ENCODE assay signal across 9 mouse cellular contexts in the genomic region with DNA sequence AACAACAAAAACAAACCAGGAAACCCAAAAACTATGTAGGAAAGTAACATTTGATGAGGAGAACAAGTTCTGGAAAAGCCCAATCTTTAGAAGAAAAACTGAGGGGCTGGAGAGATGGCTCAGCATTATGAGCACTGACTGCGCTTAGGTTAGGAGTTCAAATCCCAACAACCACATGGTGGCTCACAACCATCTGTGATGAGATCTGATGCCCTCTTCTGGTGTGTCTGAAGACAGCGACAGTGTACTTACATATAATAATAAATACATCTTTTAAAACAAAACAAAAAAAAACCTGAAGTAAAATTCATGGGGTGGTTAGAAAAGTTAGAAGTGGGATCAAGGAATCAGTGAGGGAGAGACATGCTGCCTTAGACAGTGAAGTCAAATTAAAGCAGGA. TPM values are rescaled to one million over a fixed set of nuclear protein-coding genes. Genes with fewer than 3 reads are reported as not detected.
DNase-seq lines count a peak whose midpoint lies in the region; ATAC-seq and TF ChIP-seq lines count a peak whose summit lies in the region.
"Had no signal": no experiment of that assay in that cellular context is flagged by ENCODE, and none has a peak within 500 bp of the region (broad histone marks: within the 10 kb centered on the region; RNA-seq: fewer than 3 reads in every experiment).

No protein-coding gene starts in this region.

- no peaks in the 10 kb centered on the region for H3K27me3 ChIP-seq in liver, embryonic 11.5 days (replicated peaks; ENCODE audit: control insufficient read depth, insufficient read depth, low read length)
- no peaks in the 10 kb centered on the region for H3K27me3 ChIP-seq in limb, embryonic 10.5 days (ENCODE audit: low read depth, poor library complexity, severe bottlenecking)
- H3K27me3 ChIP-seq in neural tube, embryonic 14.5 days (ENCODE audit: control insufficient read depth, insufficient read depth, low read length) = no peaks in the 10 kb centered on the region

- no peak for TF ChIP-seq POLR2A in embryonic fibroblast, embryonic 13.5 days (IDR thresholded peaks at IDR 0.05; ENCODE audit: low read depth, low read length)

- no peak for TF ChIP-seq CTCF in embryonic fibroblast, embryonic 13.5 days (IDR thresholded peaks at IDR 0.05; ENCODE audit: borderline replicate concordance, insufficient read depth, low read length)

- no peak for DNase-seq in liver, embryonic 11.5 days (ENCODE audit: low spot score)
- DNase-seq in liver = no peak
- no peak for DNase-seq in limb, embryonic 10.5 days (ENCODE audit: low spot score)
- no peak for DNase-seq in adrenal gland, adult 8-10 months
- DNase-seq in right cerebral cortex, postnatal 14 days = no peak
- DNase-seq: thymus, postnatal 36 days had no signal

- H3K9me3 ChIP-seq in liver, embryonic 11.5 days (ENCODE audit: control insufficient read depth, low read length) = no peaks in the 10 kb centered on the region
- H3K9me3 ChIP-seq in limb, embryonic 10.5 days (replicated peaks) = no peaks in the 10 kb centered on the region
- H3K9me3 ChIP-seq in neural tube, embryonic 14.5 days (ENCODE audit: control insufficient read depth, low read length) = no peaks in the 10 kb centered on the region

- peak overlapping the region; percentile 84 for H3K9ac ChIP-seq in liver, embryonic 11.5 days (ENCODE audit: low read depth, low read length)
- peak overlapping the region; percentile 84; the same call in 1 of the 2 replicates for H3K9ac ChIP-seq in neural tube, embryonic 14.5 days (replicated peaks; ENCODE audit: low read depth, low read length)

- H3K4me2 ChIP-seq in liver, embryonic 11.5 days = peak overlapping the region; percentile 73
- H3K4me2 ChIP-seq in neural tube, embryonic 14.5 days (ENCODE audit: low read depth, low read length) = peak overlapping the region; percentile 59

- no peak for ATAC-seq in liver, embryonic 11.5 days (replicated peaks; ENCODE audit: low FRiP score)
- ATAC-seq in neural tube, embryonic 14.5 days (ENCODE audit: low read depth) = no peak
- no peak for ATAC-seq in monocyte, adult 5-6 weeks (replicated peaks; ENCODE audit: insufficient number of reproducible peaks, low FRiP score, low TSS enrichment, poor library complexity, severe bottlenecking)

- 68% methylated on average over 2 of the region's 2 CpGs for WGBS in liver, embryonic 11.5 days
- WGBS in limb, embryonic 10.5 days = 77% methylated on average over 2 of the region's 2 CpGs
- WGBS in neural tube, embryonic 14.5 days = 70% methylated on average over 2 of the region's 2 CpGs

- no peaks in the 10 kb centered on the region for H3K36me3 ChIP-seq in liver, embryonic 11.5 days (ENCODE audit: control insufficient read depth, insufficient read depth, low read length)
- peaks cover 16% of the 10 kb centered on the region for H3K36me3 ChIP-seq in limb, embryonic 10.5 days
- peaks cover 4% of the 10 kb centered on the region; the same call in 1 of the 2 replicates for H3K36me3 ChIP-seq in neural tube, embryonic 14.5 days (ENCODE audit: control insufficient read depth, insufficient read depth, low read length)

- H3K4me3 ChIP-seq in liver, embryonic 11.5 days (ENCODE audit: low read depth, low read length) = peak overlapping the region; percentile 92
- H3K4me3 ChIP-seq in embryonic fibroblast, embryonic 13.5 days (ENCODE audit: insufficient read depth, low read length) = peak overlapping the region; percentile 58; the same call in 1 of the 2 replicates
- H3K4me3 ChIP-seq in limb, embryonic 10.5 days = peak overlapping the region; percentile 82
- peak overlapping the region; percentile 66 for H3K4me3 ChIP-seq in neural tube, embryonic 14.5 days (ENCODE audit: low read depth, low read length)

- H3K4me1 ChIP-seq in liver, embryonic 11.5 days (replicated peaks; ENCODE audit: control insufficient read depth, insufficient read depth, low read length) = no peaks in the 10 kb centered on the region
- H3K4me1 ChIP-seq in embryonic fibroblast, embryonic 13.5 days (ENCODE audit: control insufficient read depth, insufficient read depth, low read length) = no peaks in the 10 kb centered on the region
- peaks cover 12% of the 10 kb centered on the region; the same call in 1 of the 2 replicates for H3K4me1 ChIP-seq in limb, embryonic 10.5 days
- peaks cover 8% of the 10 kb centered on the region; the same call in 1 of the 2 replicates for H3K4me1 ChIP-seq in neural tube, embryonic 14.5 days (ENCODE audit: control insufficient read depth, insufficient read depth, low read length)

- peak overlapping the region; percentile 79 for H3K27ac ChIP-seq in liver, embryonic 11.5 days (ENCODE audit: low read depth, low read length)
- peak overlapping the region; percentile 98 for H3K27ac ChIP-seq in embryonic fibroblast, embryonic 13.5 days (ENCODE audit: insufficient read depth, low read length)
- peak overlapping the region; percentile 93 for H3K27ac ChIP-seq in limb, embryonic 10.5 days
- peak overlapping the region; percentile 86 for H3K27ac ChIP-seq in neural tube, embryonic 14.5 days (ENCODE audit: low read depth, low read length)

RNA-seq across cellular contexts. Expression of a gene that starts 1.0 kb away (rescaled TPM):
- polyA plus RNA-seq in liver, embryonic 11.5 days (2014; fragmentation: Nextera tagmentation; extraction: Ambion mirVana) = 671 and 713 TPM in 2 replicates
- polyA plus RNA-seq in embryonic fibroblast, embryonic 13.5 days (2011; ENCODE audit: insufficient read length, low read depth, missing spikeins) = 281 and 285 TPM in 2 replicates
- 550 and 555 TPM in 2 replicates for polyA plus RNA-seq in limb, embryonic 10.5 days (2016; fragmentation: Nextera tagmentation; extraction: Ambion mirVana)
- 756 and 860 TPM in 2 replicates for polyA plus RNA-seq in neural tube, embryonic 14.5 days (2014; fragmentation: Nextera tagmentation; extraction: Ambion mirVana)
- total RNA-seq in adrenal gland, adult 8-10 months (2022) = 100 to 1,000 TPM; 346 to 533 (median 405) TPM
- total RNA-seq in monocyte, adult 5-6 weeks (2017) = 129 to 228 TPM (median 191 TPM) in 3 replicates

RNA-seq across cellular contexts. Expression of a gene that starts 40.4 kb away (rescaled TPM):
- 6.8 and 9.7 TPM in 2 replicates for polyA plus RNA-seq in liver, embryonic 11.5 days (2014; fragmentation: Nextera tagmentation; extraction: Ambion mirVana)
- 29.0 and 32.1 TPM in 2 replicates for polyA plus RNA-seq in embryonic fibroblast, embryonic 13.5 days (2011; ENCODE audit: insufficient read length, low read depth, missing spikeins)
- 13.7 and 14.1 TPM in 2 replicates for polyA plus RNA-seq in limb, embryonic 10.5 days (2016; fragmentation: Nextera tagmentation; extraction: Ambion mirVana)
- 16.5 and 23.1 TPM in 2 replicates for polyA plus RNA-seq in neural tube, embryonic 14.5 days (2014; fragmentation: Nextera tagmentation; extraction: Ambion mirVana)
- total RNA-seq in adrenal gland, adult 8-10 months (2022) = 10 to 100 TPM; 32.5 to 58.2 (median 41.4) TPM
- total RNA-seq in monocyte, adult 5-6 weeks (2017) = 11.5 to 40.0 TPM (median 13.4 TPM) in 3 replicates

RNA-seq across cellular contexts. Expression of a gene that starts 43.9 kb away (rescaled TPM):
- 19.5 and 23.9 TPM in 2 replicates for polyA plus RNA-seq in liver, embryonic 11.5 days (2014; fragmentation: Nextera tagmentation; extraction: Ambion mirVana)
- polyA plus RNA-seq in embryonic fibroblast, embryonic 13.5 days (2011; ENCODE audit: insufficient read length, low read depth, missing spikeins) = 56.9 and 64.4 TPM in 2 replicates
- 20.4 and 24.2 TPM in 2 replicates for polyA plus RNA-seq in limb, embryonic 10.5 days (2016; fragmentation: Nextera tagmentation; extraction: Ambion mirVana)
- polyA plus RNA-seq in neural tube, embryonic 14.5 days (2014; fragmentation: Nextera tagmentation; extraction: Ambion mirVana) = 48.3 and 52.8 TPM in 2 replicates
- total RNA-seq in adrenal gland, adult 8-10 months (2022) = 100 to 1,000 TPM in 2 of 4 experiments, 10 to 100 TPM in 2; 85.1 to 103 (median 98.7) TPM
- total RNA-seq in monocyte, adult 5-6 weeks (2017) = 17.7 to 43.2 TPM (median 41.6 TPM) in 3 replicates

RNA-seq across cellular contexts. Expression of a gene that starts 58.7 kb away (rescaled TPM):
- 0.23 and 0.55 TPM in 2 replicates for polyA plus RNA-seq in liver, embryonic 11.5 days (2014; fragmentation: Nextera tagmentation; extraction: Ambion mirVana)
- polyA plus RNA-seq in embryonic fibroblast, embryonic 13.5 days (2011; ENCODE audit: insufficient read length, low read depth, missing spikeins) = not detected in 2 replicates
- not detected in 2 replicates for polyA plus RNA-seq in limb, embryonic 10.5 days (2016; fragmentation: Nextera tagmentation; extraction: Ambion mirVana)
- polyA plus RNA-seq in neural tube, embryonic 14.5 days (2014; fragmentation: Nextera tagmentation; extraction: Ambion mirVana) = 0.22 TPM in 1 of 2 replicates, not detected in the other
- 1 to 10 TPM in 1 of 4 experiments, under 1 TPM in 2, not detected in 1; 0.52 to 1.3 (median 0.59) TPM for total RNA-seq in adrenal gland, adult 8-10 months (2022)
- total RNA-seq in monocyte, adult 5-6 weeks (2017) = 14.2 to 35.0 TPM (median 22.5 TPM) in 3 replicates
